Mouse (Mus musculus): ENCODE results near the gene Rcc2.

GRCm38 (mm10) chr4:140694551-140695060, 5.7 kb upstream of the Rcc2 start:
- no peak for TF ChIP-seq CTCF (IDR thresholded peaks at IDR 0.05; ENCODE audit: insufficient read depth, low read length)
- no peak for TF ChIP-seq POLR2A (IDR thresholded peaks at IDR 0.05; ENCODE audit: borderline replicate concordance, extremely low read depth, low read depth, low read length)
